Mouse (Mus musculus) intestine, embryonic 16.5 days (tissue): ENCODE measurements around the gene Neu2. TPM values are rescaled to one million over a fixed set of nuclear protein-coding genes. Genes with fewer than 3 reads are reported as not detected.

Experiments
- ATAC-seq: fragments of 200-750 bp; cut with Nextera tagmentation; 2 replicates; pipeline ENCODE4 v1.8.0; 2017; ENCODE audit warnings: moderate TSS enrichment, moderate library complexity
- H3K27ac ChIP-seq: fragments of 300-500 bp; sonication (generic); 2 replicates; pipeline ENCODE4 v1.5.1; 2014; ENCODE audit warnings: mild to moderate bottlenecking, low read length
- H3K27me3 ChIP-seq: fragments of 300-500 bp; sonication (generic); replicated peaks from 2 replicates; pipeline ENCODE4 v1.6.1; 2014; ENCODE audit warnings: low read length, control low read depth, mixed read lengths; ENCODE audit not compliant: control insufficient read depth, insufficient read depth
- H3K36me3 ChIP-seq: fragments of 300-500 bp; sonication (generic); 2 replicates; pipeline ENCODE4 v1.6.1; 2014; ENCODE audit warnings: low read length, control low read depth; ENCODE audit not compliant: control insufficient read depth, insufficient read depth
- H3K4me1 ChIP-seq: fragments of 300-500 bp; sonication (generic); 2 replicates; pipeline ENCODE4 v1.6.1; 2014; ENCODE audit warnings: low read length, control low read depth, mixed read lengths; ENCODE audit not compliant: control insufficient read depth, insufficient read depth
- H3K4me2 ChIP-seq: fragments of 300-500 bp; sonication (generic); 2 replicates; pipeline ENCODE4 v1.6.1; 2014; ENCODE audit warnings: low read depth, low read length, control low read depth
- H3K4me3 ChIP-seq: fragments of 300-500 bp; sonication (generic); 2 replicates; pipeline ENCODE4 v1.5.1; 2014; ENCODE audit warnings: mild to moderate bottlenecking, low read length
- H3K9ac ChIP-seq: fragments of 300-500 bp; sonication (generic); 2 replicates; pipeline ENCODE4 v1.6.1; 2014; ENCODE audit warnings: low read depth, low read length
- H3K9me3 ChIP-seq: fragments of 300-500 bp; sonication (generic); 2 replicates; pipeline ENCODE4 v1.6.1; 2016; ENCODE audit warnings: low read length, control low read depth; ENCODE audit not compliant: control insufficient read depth
- WGBS: fragments of 180-500 bp; shearing (Covaris S2); extraction: QIAGEN DNeasy Blood & Tissue Kit; methylation state at CpG from one replicate; pipeline ENCODE4 v1.1.7; 2014; 5-methylcytosine and 5-hydroxymethylcytosine counted together
- polyA plus RNA-seq: library from polyadenylated mRNA; unstranded; fragments of >200 nt; fragmentation: Nextera tagmentation; extraction: Ambion mirVana; gene quantifications from 2 replicates; pipeline ENCODE4 v1.2.1, GENCODE M21; 2015

Neu2 gene
- polyA plus RNA-seq, 1 experiment from 2014 or later: 4.5 TPM

DNA sequence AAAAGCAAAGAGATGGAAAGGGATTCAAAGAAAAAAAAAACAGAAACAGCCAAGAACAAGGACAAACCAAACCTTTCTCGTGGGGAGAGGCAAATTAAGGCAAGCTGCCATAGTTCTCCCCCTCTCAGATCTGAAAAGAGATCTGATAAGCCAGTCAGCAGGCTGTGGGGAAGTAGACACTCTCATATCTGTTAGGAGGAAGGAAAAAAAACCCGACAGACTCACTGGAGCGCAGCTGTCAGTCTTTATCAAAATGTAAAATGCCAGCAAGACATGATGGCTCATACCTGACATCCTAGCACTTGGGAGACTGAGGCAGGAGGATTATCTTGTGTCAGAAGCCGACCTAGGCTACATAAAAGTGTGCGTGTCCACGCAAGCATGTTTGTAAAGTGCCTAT lies 122.5 kb downstream of the Neu2 start:
- no peak overlapping the region for H3K9ac ChIP-seq
- H3K9me3 ChIP-seq: no peaks in the 10 kb centered on the region
- H3K27me3 ChIP-seq: no peaks in the 10 kb centered on the region
- no peaks in the 10 kb centered on the region for H3K4me1 ChIP-seq
- 68% methylated on average over 6 of the region's 6 CpGs for WGBS
- ATAC-seq: no peak
- H3K27ac ChIP-seq: no peak overlapping the region
- no peak overlapping the region for H3K4me3 ChIP-seq
- H3K4me2 ChIP-seq: no peak overlapping the region
- H3K36me3 ChIP-seq: no peaks in the 10 kb centered on the region

GRCm38 (mm10) chr1:87636716-87637117 lies 127.0 kb downstream of the Neu2 start:
- no peaks in the 10 kb centered on the region for H3K4me1 ChIP-seq
- no peaks in the 10 kb centered on the region for H3K36me3 ChIP-seq
- no peaks in the 10 kb centered on the region for H3K27me3 ChIP-seq
- WGBS: 84% methylated on average over 12 of the region's 12 CpGs
- no peak for ATAC-seq
- H3K9me3 ChIP-seq: no peaks in the 10 kb centered on the region
- H3K4me3 ChIP-seq: no peak overlapping the region
- H3K27ac ChIP-seq: no peak overlapping the region
- H3K9ac ChIP-seq: no peak overlapping the region
- H3K4me2 ChIP-seq: no peak overlapping the region

DNA sequence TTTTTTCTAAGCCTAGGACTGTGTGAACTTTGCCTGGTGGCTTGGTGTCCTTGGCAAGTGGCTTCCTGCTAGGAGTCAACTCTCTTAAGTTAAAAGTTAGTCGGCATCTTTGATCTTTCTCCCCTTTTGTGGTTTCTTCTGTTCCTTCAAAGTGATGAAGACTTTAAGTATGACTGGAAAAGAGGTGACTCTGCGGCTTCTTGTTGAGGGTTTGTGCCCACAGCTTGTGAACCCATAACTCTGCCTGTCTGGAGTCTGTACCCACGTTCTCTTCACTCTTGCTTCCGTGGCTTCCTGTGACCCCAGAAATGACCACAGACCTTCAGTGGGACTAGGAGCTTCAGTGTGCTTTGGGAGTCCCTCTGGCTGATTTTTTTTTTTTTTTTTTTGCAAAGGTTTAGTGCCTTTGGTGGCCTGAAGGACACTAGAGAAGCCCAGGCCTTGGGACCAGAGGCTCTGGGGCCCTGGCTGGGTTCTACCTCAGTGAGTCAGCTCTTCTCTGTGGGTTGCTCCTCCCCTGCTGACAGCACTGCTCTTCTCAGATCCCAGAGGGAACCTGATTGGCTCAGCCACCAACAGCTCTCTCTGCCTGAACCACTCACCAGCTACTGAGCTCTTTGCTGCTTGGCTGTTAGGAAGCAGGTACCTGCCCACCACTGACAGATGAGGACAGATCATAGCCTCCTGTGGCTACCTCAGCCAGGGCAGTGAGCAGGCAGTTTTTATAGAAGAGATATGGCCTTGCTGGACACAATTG lies 127.6 kb downstream of the Neu2 start:
- H3K27ac ChIP-seq: no peak overlapping the region
- H3K4me2 ChIP-seq: no peak overlapping the region
- H3K9ac ChIP-seq: no peak overlapping the region
- H3K4me1 ChIP-seq: no peaks in the 10 kb centered on the region
- no peak overlapping the region for H3K4me3 ChIP-seq
- ATAC-seq: peak; percentile 97
- H3K27me3 ChIP-seq: no peaks in the 10 kb centered on the region
- no peaks in the 10 kb centered on the region for H3K9me3 ChIP-seq
- WGBS: 79% methylated on average over 4 of the region's 4 CpGs
- H3K36me3 ChIP-seq: no peaks in the 10 kb centered on the region

GRCm38 (mm10) chr1:87637878-87638600 lies 128.3 kb downstream of the Neu2 start:
- Histone ChIP-seq H3K4me3 (no peak overlapping the region), H3K9me3 (no peaks in the 10 kb centered on the region), H3K9ac (no peak overlapping the region), H3K4me2 (no peak overlapping the region), H3K36me3 (no peaks in the 10 kb centered on the region), H3K4me1 (no peaks in the 10 kb centered on the region), H3K27me3 (no peaks in the 10 kb centered on the region), H3K27ac (no peak overlapping the region)
- ATAC-seq: peak; percentile 68
- 75% methylated on average over 4 of the region's 4 CpGs for WGBS

DNA sequence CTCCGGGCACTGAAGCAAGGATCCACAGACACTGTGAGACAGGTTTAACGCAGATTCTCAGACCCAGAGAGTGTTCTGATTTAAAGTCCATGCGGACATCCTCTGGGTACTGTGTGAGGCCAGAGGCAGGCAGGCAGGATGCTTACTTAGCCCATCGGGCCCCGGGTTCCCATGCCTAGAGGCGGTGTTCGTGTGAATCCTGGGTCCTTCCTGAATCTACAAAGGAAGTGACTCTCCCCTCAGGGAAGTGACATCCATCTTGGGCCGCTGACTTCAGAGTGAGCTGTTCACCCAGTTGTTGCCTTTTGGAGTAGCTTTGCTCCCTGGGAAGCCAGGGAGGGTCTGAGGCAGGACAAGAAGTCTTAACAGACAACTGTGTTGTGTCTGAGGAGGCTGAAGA lies 130.0 kb downstream of the Neu2 start:
- Histone ChIP-seq H3K36me3 (no peaks in the 10 kb centered on the region), H3K27me3 (no peaks in the 10 kb centered on the region), H3K4me1 (no peaks in the 10 kb centered on the region), H3K4me2 (no peak overlapping the region), H3K4me3 (no peak overlapping the region), H3K27ac (peak overlapping the region; percentile 55), H3K9ac (no peak overlapping the region), H3K9me3 (no peaks in the 10 kb centered on the region)
- ATAC-seq: no peak
- 80% methylated on average over 8 of the region's 8 CpGs for WGBS

GRCm38 (mm10) chr1:87640165-87640661 lies 130.5 kb downstream of the Neu2 start:
- Histone ChIP-seq H3K4me1 (no peaks in the 10 kb centered on the region), H3K4me2 (no peak overlapping the region), H3K9me3 (no peaks in the 10 kb centered on the region), H3K27ac (peak overlapping the region; percentile 55), H3K4me3 (no peak overlapping the region), H3K9ac (no peak overlapping the region), H3K36me3 (no peaks in the 10 kb centered on the region), H3K27me3 (no peaks in the 10 kb centered on the region)
- no peak for ATAC-seq
- 54% methylated on average over 17 of the region's 17 CpGs for WGBS

- ATAC-seq: no peak
- Histone ChIP-seq H3K4me3 (no peak overlapping the region), H3K27ac (no peak overlapping the region), H3K9ac (no peak overlapping the region), H3K4me1 (no peaks in the 10 kb centered on the region), H3K36me3 (no peaks in the 10 kb centered on the region), H3K9me3 (no peaks in the 10 kb centered on the region), H3K27me3 (no peaks in the 10 kb centered on the region), H3K4me2 (no peak overlapping the region)
- WGBS: 83% methylated on average over 7 of the region's 7 CpGs
Measured at GRCm38 (mm10) chr1:87643016-87643415, 133.3 kb downstream of the Neu2 start.

DNA sequence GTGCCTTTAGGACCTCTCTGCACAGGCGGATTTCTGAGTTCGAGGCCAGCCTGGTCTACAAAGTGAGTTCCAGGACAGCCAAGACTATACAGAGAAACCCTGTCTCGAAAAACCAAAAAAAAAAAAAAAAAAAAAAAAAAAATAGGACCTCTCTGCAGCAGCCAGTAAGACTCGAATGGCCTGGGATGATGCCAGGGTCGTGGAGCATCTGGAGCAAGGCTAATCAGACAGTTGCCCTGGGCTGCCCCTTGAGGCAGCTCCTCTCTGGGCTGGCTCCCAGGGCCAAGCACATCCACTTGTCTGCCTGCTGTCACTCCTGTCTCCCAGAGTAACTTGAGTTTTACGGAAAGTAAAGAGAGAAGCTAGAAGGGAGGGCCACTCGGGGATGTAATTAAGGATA lies 135.4 kb downstream of the Neu2 start:
- Histone ChIP-seq H3K4me2 (no peak overlapping the region), H3K27me3 (no peaks in the 10 kb centered on the region), H3K4me3 (no peak overlapping the region), H3K27ac (no peak overlapping the region), H3K36me3 (no peaks in the 10 kb centered on the region), H3K4me1 (peaks cover 9% of the 10 kb centered on the region; the same call in 1 of the 2 replicates), H3K9me3 (no peaks in the 10 kb centered on the region), H3K9ac (no peak overlapping the region)
- WGBS: 71% methylated on average over 7 of the region's 7 CpGs
- no peak for ATAC-seq

DNA sequence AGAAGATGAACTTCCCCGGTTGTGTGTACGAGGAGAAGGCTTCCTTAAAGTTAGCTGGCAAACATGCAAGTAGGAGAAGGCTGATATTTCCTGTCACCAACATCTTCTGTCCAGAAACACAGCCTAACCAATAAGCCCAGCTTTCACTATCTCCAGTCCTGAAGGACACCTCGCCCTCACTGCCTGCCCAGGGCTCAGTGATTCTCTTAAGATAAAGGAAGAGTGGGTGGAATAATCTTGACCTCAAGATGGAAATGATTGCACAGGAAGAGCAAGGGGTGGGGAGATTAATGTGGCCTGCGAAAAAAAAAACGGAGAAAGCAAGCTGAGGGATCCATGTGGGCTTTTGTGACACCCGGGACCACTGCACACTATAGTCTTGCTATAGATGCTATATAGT lies 136.1 kb downstream of the Neu2 start:
- Histone ChIP-seq H3K27me3 (no peaks in the 10 kb centered on the region), H3K9ac (no peak overlapping the region), H3K27ac (no peak overlapping the region), H3K9me3 (no peaks in the 10 kb centered on the region), H3K4me2 (no peak overlapping the region), H3K4me1 (peaks cover 9% of the 10 kb centered on the region; the same call in 1 of the 2 replicates), H3K36me3 (no peaks in the 10 kb centered on the region), H3K4me3 (no peak overlapping the region)
- WGBS: 77% methylated on average over 6 of the region's 6 CpGs
- no peak for ATAC-seq
